Mouse (Mus musculus) thymus, adult 2 months (tissue): Measurements from ENCODE around the gene Scgn.

Source experiments
- CTCF ChIP-seq: fragments of 200-500 bp; IDR thresholded peaks from 2 replicates; pipeline ENCODE4 v1.5.1; 2012; ENCODE audit warnings: mild to moderate bottlenecking, control low read depth, low read length, moderate library complexity, borderline replicate concordance; ENCODE audit not compliant: control insufficient read depth, poor library complexity, insufficient read depth; ENCODE audit errors: extremely low read depth
- POLR2A ChIP-seq: fragments of 200-500 bp; IDR thresholded peaks from 2 replicates; pipeline ENCODE4 v1.6.1; 2012; ENCODE audit warnings: mild to moderate bottlenecking, low read length, control low read depth, moderate library complexity; ENCODE audit not compliant: control insufficient read depth, poor library complexity, insufficient read depth; ENCODE audit errors: extremely low read depth

- TF ChIP-seq CTCF, result no peak
- no peak for TF ChIP-seq POLR2A
These were observed 50.7 kb downstream of the Scgn start for GRCm38 (mm10) chr13:23940291-23940690.
